ENCODE assay signal across 13 mouse cellular contexts in the genomic region with DNA sequence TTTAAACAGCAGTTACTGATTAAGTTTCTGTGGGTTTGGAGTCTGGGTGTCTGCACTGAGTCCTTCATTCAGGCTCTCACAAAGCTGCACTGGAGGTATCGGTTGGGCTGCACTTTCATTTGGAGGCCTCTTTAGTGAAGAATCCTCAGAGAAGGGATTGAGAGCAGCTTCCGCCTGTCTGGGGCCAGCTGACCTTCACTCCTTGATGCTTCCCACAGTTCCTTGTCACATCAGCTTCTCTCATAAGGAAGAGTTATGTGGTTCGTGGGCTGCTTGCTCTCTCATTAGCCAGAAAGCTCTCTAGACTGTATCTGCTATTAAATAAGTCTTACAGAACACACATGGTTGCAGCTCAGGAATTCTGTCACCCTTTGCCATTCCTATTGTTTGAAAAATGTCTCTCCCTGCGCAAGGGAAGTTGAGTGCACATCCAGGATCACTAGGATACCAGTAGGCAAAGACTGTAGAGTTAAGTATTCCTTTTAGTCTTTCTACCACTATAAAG.
DNase-seq lines count a peak whose midpoint lies in the region; ATAC-seq and TF ChIP-seq lines count a peak whose summit lies in the region.
"Had no signal": no experiment of that assay in that cellular context is flagged by ENCODE, and none has a peak within 500 bp of the region (broad histone marks: within the 10 kb centered on the region; RNA-seq: fewer than 3 reads in every experiment).

No protein-coding gene starts in this region.

- DNase-seq in heart, adult 8-10 months (ENCODE audit: low spot score): no peak
- no peak for DNase-seq in testis, postnatal 10 days (ENCODE audit: low spot score)
- peak; percentile 49 to 66 for DNase-seq in kidney, postnatal 4 days
- DNase-seq in left cerebral cortex, adult 2 months (ENCODE audit: extremely low spot score in 1 of 2, low spot score in 2 of 2): no peak
- DNase-seq: cerebellum, adult 9-10 months; gastrocnemius, postnatal 10 days; layer of hippocampus, adult 9-11 months; lung, adult 2 months; right cerebral cortex, postnatal 14 days had no signal

- peaks cover 27% of the 10 kb centered on the region for H3K4me1 ChIP-seq in heart, embryonic 16.5 days (ENCODE audit: control insufficient read depth, insufficient read depth, low read length)
- no peaks in the 10 kb centered on the region for H3K4me1 ChIP-seq in testis, adult 2 months (ENCODE audit: control insufficient read depth, insufficient read depth, low read length)

- TF ChIP-seq CTCF in testis, adult 2 months (IDR thresholded peaks at IDR 0.05; ENCODE audit: control insufficient read depth, insufficient read depth, insufficient replicate concordance, low read depth, low read length): no peak
- no peak for TF ChIP-seq CTCF in left cerebral cortex, adult 2 months (IDR thresholded peaks at IDR 0.05)

- no peak for TF ChIP-seq POLR2A in testis, adult 2 months (IDR thresholded peaks at IDR 0.05; ENCODE audit: control insufficient read depth, low read depth, low read length)

- no peaks in the 10 kb centered on the region for H3K27me3 ChIP-seq in heart, embryonic 16.5 days (ENCODE audit: control insufficient read depth, insufficient read depth, low read length)
- H3K27me3 ChIP-seq in testis, adult 2 months (ENCODE audit: control insufficient read depth, insufficient read depth, low read length): no peaks in the 10 kb centered on the region
- H3K27me3 ChIP-seq: hindbrain, embryonic 15.5 days had no signal

- no peak overlapping the region for H3K4me2 ChIP-seq in heart, embryonic 16.5 days (ENCODE audit: low read depth, low read length)

- no peak for ATAC-seq in heart, embryonic 16.5 days (replicated peaks; ENCODE audit: extremely low read depth, insufficient read depth, low FRiP score)
- no peak for ATAC-seq in CD4-positive, CD25-positive, alpha-beta regulatory T cell, adult 4 months

- no peaks in the 10 kb centered on the region for H3K36me3 ChIP-seq in heart, embryonic 16.5 days (ENCODE audit: control insufficient read depth, insufficient read depth)
- H3K36me3 ChIP-seq in testis, adult 2 months (ENCODE audit: control insufficient read depth, insufficient read depth, low read length): no peaks in the 10 kb centered on the region
- H3K36me3 ChIP-seq: hindbrain, embryonic 15.5 days had no signal

- WGBS in heart, embryonic 16.5 days: 61% methylated on average over 4 of the region's 4 CpGs

- H3K4me3 ChIP-seq in heart, embryonic 16.5 days (ENCODE audit: low read length): no peak overlapping the region
- H3K4me3 ChIP-seq in testis, adult 2 months (ENCODE audit: control insufficient read depth, low read depth, low read length): no peak overlapping the region
- no peak overlapping the region for H3K4me3 ChIP-seq in left cerebral cortex, adult 2 months
- H3K4me3 ChIP-seq: hindbrain, embryonic 15.5 days had no signal

- intact Hi-C loops in left cerebral cortex, adult 2 months (cut with DNase I): no loop called here

- H3K27ac ChIP-seq in heart, embryonic 16.5 days (ENCODE audit: low read length): peak overlapping the region; percentile 94
- H3K27ac ChIP-seq in testis, adult 2 months (ENCODE audit: control insufficient read depth, insufficient read depth, low read depth, low read length): 0 out of 2 replicates have a peak overlapping the region, but pooled peaks have one; percentile 12
- H3K27ac ChIP-seq in left cerebral cortex, adult 2 months: no peak overlapping the region
- H3K27ac ChIP-seq: hindbrain, embryonic 15.5 days had no signal

- H3K9me3 ChIP-seq in heart, embryonic 16.5 days (replicated peaks; ENCODE audit: control insufficient read depth, low read length): no peaks in the 10 kb centered on the region
- H3K9me3 ChIP-seq: hindbrain, embryonic 15.5 days had no signal

- H3K9ac ChIP-seq in heart, embryonic 16.5 days (ENCODE audit: low read length): no peak overlapping the region
- H3K9ac ChIP-seq: hindbrain, embryonic 15.5 days had no signal

Comparison
In these comparisons a context has a peak if more than half of its experiments do, and no peak if none do; other contexts are left out.
1. DNase-seq: peak in kidney, postnatal 4 days (2 of 2); none in heart, adult 8-10 months (single experiment), testis, postnatal 10 days (single experiment) and left cerebral cortex, adult 2 months (0 of 2).